Mouse (Mus musculus): ENCODE data around the gene Calhm5.

The Calhm5 gene

GRCm38 (mm10) chr10:34070999-34071492, 25.3 kb downstream of the Calhm5 start:
- no peak for DNase-seq

- no peak for DNase-seq
These were observed 26.7 kb downstream of the Calhm5 start for GRCm38 (mm10) chr10:34069606-34070005.

GRCm38 (mm10) chr10:34066591-34066990, 29.7 kb downstream of the Calhm5 start:
- DNase-seq: no peak

GRCm38 (mm10) chr10:34053987-34054386, 42.3 kb downstream of the Calhm5 start:
- no peak for DNase-seq

GRCm38 (mm10) chr10:34044210-34044609, 52.1 kb downstream of the Calhm5 start, which contains the start of gene Calhm4:
Calhm4 (minus strand) TSS chr10:34044310.
- DNase-seq: no peak
